Comparison of ENCODE assay signal across 8 mouse cellular contexts in the genomic region with DNA sequence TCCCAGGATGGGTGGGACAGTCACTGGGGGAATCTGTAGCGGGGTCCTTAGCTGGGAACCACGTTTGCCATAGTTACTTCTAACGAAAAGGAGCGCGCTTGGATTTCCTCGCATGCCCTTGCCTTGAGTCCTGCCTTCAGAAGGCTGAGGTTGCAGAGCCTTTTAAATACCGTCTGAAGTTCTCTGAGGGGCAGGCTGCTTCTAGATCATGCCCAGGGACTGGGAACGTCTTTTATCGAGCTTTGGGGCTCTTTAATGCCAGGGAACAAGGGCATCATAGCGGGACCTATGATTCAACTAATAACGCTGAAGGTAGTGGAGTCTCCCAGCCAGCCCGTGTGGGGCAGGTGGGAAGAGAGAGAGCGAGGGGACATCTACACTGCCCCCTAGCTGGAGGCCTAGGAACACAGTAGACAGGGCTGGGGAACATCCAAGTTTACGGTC.
DNase-seq lines count a peak whose midpoint lies in the region; ATAC-seq and TF ChIP-seq lines count a peak whose summit lies in the region.

No protein-coding gene starts in this region.

- peak overlapping the region; percentile 55 for H3K9ac ChIP-seq in hindbrain, embryonic 13.5 days
- H3K9ac ChIP-seq in neural tube, embryonic 15.5 days (replicated peaks), result peak overlapping the region; percentile 28; the same call in 1 of the 2 replicates

- no peak for DNase-seq in lung, adult 2 months
- DNase-seq in lung, postnatal 25 days (ENCODE audit: low spot score), result no peak
- peak; percentile 74 for DNase-seq in embryonic facial prominence, embryonic 10.5 days (ENCODE audit: low spot score)
- DNase-seq in liver, result peak; percentile 13
- DNase-seq in gastrocnemius, adult 8-10 months (ENCODE audit: low spot score in 2 of 2), result no peak
- DNase-seq in spleen, adult 18-20 months, result no peak

- TF ChIP-seq CTCF in lung, adult 2 months (IDR thresholded peaks at IDR 0.05; ENCODE audit: insufficient read depth, low read length), result peak; percentile 38

- no peak overlapping the region for H3K4me3 ChIP-seq in lung, adult 2 months (replicated peaks; ENCODE audit: extremely low read depth, low read depth, low read length)
- H3K4me3 ChIP-seq in embryonic facial prominence, embryonic 10.5 days, result peak overlapping the region; percentile 52
- H3K4me3 ChIP-seq in hindbrain, embryonic 13.5 days, result peak overlapping the region; percentile 20; the same call in 1 of the 2 replicates
- H3K4me3 ChIP-seq in neural tube, embryonic 15.5 days (replicated peaks), result peak overlapping the region; percentile 23

- no peak overlapping the region; the same call in 1 of the 2 replicates for H3K27ac ChIP-seq in embryonic facial prominence, embryonic 10.5 days (replicated peaks)
- peak overlapping the region; percentile 81 for H3K27ac ChIP-seq in hindbrain, embryonic 13.5 days
- H3K27ac ChIP-seq in neural tube, embryonic 15.5 days (replicated peaks), result 0 out of 2 replicates have a peak overlapping the region, but pooled peaks have one; percentile 7

- H3K27me3 ChIP-seq in embryonic facial prominence, embryonic 10.5 days (replicated peaks; ENCODE audit: low read depth, poor library complexity, severe bottlenecking), result peaks cover 21% of the 10 kb centered on the region; the same call in 1 of the 2 replicates
- 0 out of 2 replicates have a peak, but pooled peaks cover 2% of the 10 kb centered on the region for H3K27me3 ChIP-seq in hindbrain, embryonic 13.5 days
- no peaks in the 10 kb centered on the region for H3K27me3 ChIP-seq in neural tube, embryonic 15.5 days (replicated peaks)

- ATAC-seq in hindbrain, embryonic 13.5 days (ENCODE audit: low FRiP score), result peak; percentile 66; the same call in 1 of the 2 replicates
- no peak for ATAC-seq in neural tube, embryonic 15.5 days (ENCODE audit: low FRiP score)

- H3K4me2 ChIP-seq in hindbrain, embryonic 13.5 days, result peak overlapping the region; percentile 55
- peak overlapping the region; percentile 51 for H3K4me2 ChIP-seq in neural tube, embryonic 15.5 days

- no peaks in the 10 kb centered on the region for H3K4me1 ChIP-seq in lung, adult 2 months (ENCODE audit: control insufficient read depth, insufficient read depth, low read length)
- peaks cover 26% of the 10 kb centered on the region for H3K4me1 ChIP-seq in embryonic facial prominence, embryonic 10.5 days
- peaks cover 61% of the 10 kb centered on the region for H3K4me1 ChIP-seq in hindbrain, embryonic 13.5 days (replicated peaks)
- H3K4me1 ChIP-seq in neural tube, embryonic 15.5 days, result peaks cover 55% of the 10 kb centered on the region

- 2% methylated on average over 14 of the region's 14 CpGs for WGBS in lung, adult 2 months
- 3% methylated on average over 14 of the region's 14 CpGs for whole genome bisulfite sequencing in embryonic facial prominence, embryonic 10.5 days
- under 1% methylated on average over 14 of the region's 14 CpGs for WGBS in hindbrain, embryonic 13.5 days
- 4% methylated on average over 14 of the region's 14 CpGs for WGBS in neural tube, embryonic 15.5 days

- no peaks in the 10 kb centered on the region for H3K9me3 ChIP-seq in embryonic facial prominence, embryonic 10.5 days
- no peaks in the 10 kb centered on the region for H3K9me3 ChIP-seq in hindbrain, embryonic 13.5 days
- H3K9me3 ChIP-seq in neural tube, embryonic 15.5 days (replicated peaks), result no peaks in the 10 kb centered on the region

- no peaks in the 10 kb centered on the region for H3K36me3 ChIP-seq in embryonic facial prominence, embryonic 10.5 days (replicated peaks)
- no peaks in the 10 kb centered on the region for H3K36me3 ChIP-seq in hindbrain, embryonic 13.5 days
- no peaks in the 10 kb centered on the region for H3K36me3 ChIP-seq in neural tube, embryonic 15.5 days

- no peak for TF ChIP-seq POLR2A in lung, adult 2 months (IDR thresholded peaks at IDR 0.05; ENCODE audit: borderline replicate concordance, extremely low read depth, low read depth, low read length)

Comparison
In these comparisons a context has a peak if more than half of its experiments do, and no peak if none do; other contexts are left out.
1. DNase-seq: peak in embryonic facial prominence, embryonic 10.5 days (single experiment) and liver (single experiment); none in lung, adult 2 months (single experiment), lung, postnatal 25 days (single experiment), gastrocnemius, adult 8-10 months (0 of 2) and spleen, adult 18-20 months (0 of 2).